Mouse (Mus musculus) urinary bladder, postnatal 36 days (tissue): ENCODE measurements around the gene Olfr1338.
"Not testable (repeated sequence)": the region's sequence is repeated elsewhere in the genome, so short reads cannot be mapped to it uniquely, and the experiment has no call there.

Experiments
- DNase-seq, 2 experiments: peaks; one replicate each; pipeline ENCODE4 v3.0.0; 2022; ENCODE audit warnings: low spot score in 2 of 2, mixed read lengths in 1 of 2

Olfr1338 gene

DNA sequence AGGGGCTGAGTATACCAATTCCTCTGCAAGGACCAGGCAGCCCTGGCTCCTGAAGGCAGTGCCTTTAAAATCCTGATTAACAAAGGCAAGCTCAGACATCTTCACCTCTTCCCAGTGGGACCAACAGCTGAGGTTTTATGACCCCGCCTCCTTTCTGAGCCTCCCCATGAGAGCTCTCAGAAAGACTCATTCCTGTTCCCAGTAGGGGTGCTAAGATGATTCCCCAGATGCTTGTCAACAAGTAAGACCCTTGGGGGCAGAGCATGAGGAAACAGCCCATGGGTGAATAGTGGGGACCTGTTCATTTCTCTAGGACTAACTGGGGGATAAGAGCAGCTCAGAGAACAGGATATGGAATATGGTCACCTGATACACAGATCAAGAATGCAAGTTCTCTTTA lies at the start of gene Olfr1338:
TSS of gene Olfr1338 (minus strand) at position 101 of the 400 bp plus-strand sequence.
- no peak for DNase-seq

DNA sequence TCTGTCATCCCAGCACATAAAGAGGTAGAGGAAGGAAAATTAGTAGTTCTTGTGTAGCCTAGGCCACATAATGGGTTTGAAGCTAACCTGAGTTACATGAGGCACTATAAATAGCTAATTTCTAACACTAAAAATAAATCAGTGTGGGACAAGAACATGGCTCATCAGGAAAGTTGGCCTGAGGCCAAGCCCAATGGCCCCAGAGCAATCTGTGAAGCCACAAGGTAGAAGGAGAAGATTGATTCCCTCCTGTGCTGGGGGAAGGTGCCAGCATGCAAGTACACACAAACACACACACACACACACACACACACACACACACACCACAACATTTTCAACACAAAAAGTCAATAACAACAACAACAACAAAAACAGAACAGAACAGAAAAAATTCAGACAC lies 34.3 kb upstream of the Olfr1338 start:
- DNase-seq: not testable (repeated sequence)

- DNase-seq: no peak
Observed at GRCm38 (mm10) chr4:118782486-118782885, 23.9 kb upstream of the Olfr1338 start, which contains the start of gene Olfr1337. TSS of gene Olfr1337 (minus strand) at chr4:118782586.

DNA sequence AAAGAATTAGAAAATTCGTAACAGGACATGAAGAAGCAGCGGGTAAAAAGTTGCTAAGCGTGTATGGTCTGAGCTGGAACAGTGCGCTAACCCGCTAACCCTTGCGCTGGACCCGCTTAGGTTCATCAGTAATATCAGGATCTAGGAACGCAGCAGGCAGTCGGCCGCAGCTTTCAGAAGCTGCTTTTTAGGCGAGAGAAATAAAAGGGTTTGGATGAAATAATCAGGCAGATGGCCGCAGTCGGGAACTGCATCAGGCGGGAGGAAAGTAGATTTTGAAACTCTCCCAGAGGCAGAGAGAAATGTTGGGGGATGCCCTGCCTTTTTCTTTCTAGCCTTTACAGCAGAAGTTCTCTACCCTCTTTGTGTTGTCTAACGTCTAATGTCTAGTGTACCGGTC lies 16.7 kb downstream of the Olfr1338 start:
- no peak for DNase-seq

- DNase-seq: no peak
Observed at GRCm38 (mm10) chr4:118740988-118741698, 17.4 kb downstream of the Olfr1338 start.

- DNase-seq: no peak
Observed at GRCm38 (mm10) chr4:118739574-118739973, 19.0 kb downstream of the Olfr1338 start.

DNA sequence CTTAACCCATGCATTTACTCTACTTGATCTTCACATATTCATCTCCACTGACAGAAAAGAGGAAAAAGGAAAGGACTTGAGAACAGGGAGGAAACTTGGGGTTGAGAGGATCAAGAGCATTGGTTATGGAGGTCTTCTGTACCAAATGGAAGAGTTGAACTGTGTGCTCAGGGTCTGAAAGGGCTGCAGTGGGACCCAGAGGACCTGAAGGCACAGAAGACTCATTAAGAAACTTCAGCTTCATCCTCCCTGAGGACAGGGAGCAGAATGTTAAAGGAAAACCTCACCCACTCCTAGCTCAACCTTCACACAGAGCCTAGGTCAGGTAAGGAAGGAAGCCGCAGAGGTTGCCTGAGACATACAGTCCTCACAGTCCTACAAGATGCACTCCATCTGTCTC lies 26.7 kb downstream of the Olfr1338 start, which contains the start of gene Olfr1339:
TSS of gene Olfr1339 (plus strand) at position 301 of the 400 bp plus-strand sequence.
- DNase-seq: no peak

DNA sequence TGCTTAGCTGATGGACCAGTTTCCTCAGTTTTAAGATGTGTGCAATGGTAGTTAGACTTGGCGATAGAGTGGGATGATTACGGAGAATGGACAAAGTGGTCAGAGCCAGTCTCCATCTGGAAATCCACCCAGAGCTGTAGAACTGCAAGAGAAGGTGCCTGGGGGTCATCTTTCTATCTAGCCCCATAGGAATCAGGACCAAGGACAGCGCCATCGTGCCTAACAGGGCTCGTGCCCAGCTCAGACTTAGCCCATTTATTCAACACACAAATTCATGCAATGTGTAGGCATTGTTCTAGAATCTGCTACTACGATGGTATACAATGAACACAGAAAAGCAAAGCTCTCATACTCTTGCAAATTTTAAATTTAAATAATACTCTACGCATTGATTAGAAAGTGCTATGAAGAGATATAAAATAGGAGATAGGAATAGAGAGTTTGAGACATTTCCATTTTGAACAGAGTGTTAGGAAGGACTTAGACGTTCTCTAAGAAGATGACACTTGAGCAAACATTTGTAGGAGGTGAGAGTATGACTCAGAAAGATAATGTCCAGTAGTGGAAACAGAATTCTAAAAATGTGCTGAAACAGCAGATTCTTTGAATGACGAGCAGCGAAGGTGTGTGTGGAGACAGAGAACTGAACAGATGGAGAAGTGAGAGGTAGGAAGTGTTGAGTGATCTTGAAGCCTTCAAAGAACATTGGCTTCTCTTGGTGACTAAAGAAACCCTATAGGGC lies 36.6 kb downstream of the Olfr1338 start:
- DNase-seq: no peak

- no peak for DNase-seq
Observed at GRCm38 (mm10) chr4:118719838-118720237, 38.7 kb downstream of the Olfr1338 start, which contains the start of gene Olfr1340. TSS of gene Olfr1340 (plus strand) at chr4:118720138.

GRCm38 (mm10) chr4:118711656-118712055 lies 46.9 kb downstream of the Olfr1338 start:
- DNase-seq: no peak

DNA sequence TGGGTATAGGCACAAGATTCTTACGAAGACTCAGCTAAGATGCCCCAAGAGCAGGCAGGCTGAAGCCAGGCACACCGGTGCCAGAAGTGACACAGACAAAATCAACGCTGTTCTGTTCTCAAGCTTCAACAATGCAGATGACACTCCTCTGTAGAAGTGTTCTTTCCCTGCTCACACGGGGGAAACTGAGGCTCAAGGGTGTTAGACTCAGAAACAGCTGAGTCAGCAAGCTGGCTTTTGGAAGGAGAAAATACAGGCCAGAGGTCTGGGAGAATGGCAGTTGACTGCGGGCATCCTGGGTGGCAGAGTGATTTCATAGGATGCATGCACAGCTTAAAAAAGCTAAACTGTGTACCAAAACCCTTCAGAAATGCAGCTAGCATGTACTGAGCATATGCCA lies 50.5 kb downstream of the Olfr1338 start:
- no peak for DNase-seq

- DNase-seq: no peak
Observed at GRCm38 (mm10) chr4:118703223-118703622, 55.3 kb downstream of the Olfr1338 start, which contains the start of gene Olfr1341. TSS of gene Olfr1341 (plus strand) at chr4:118703523.
